Mouse (Mus musculus) hindbrain, embryonic 12.5 days (tissue): ENCODE measurements around the gene Usp17le. TPM values are rescaled to one million over a fixed set of nuclear protein-coding genes. Genes with fewer than 3 reads are reported as not detected.
"Not testable (repeated sequence)": the region's sequence is repeated elsewhere in the genome, so short reads cannot be mapped to it uniquely, and the experiment has no call there.

Experiments
- ATAC-seq: fragments of 200-750 bp; cut with Nextera tagmentation; 2 replicates; pipeline ENCODE4 v1.8.0; 2017; ENCODE audit warnings: moderate TSS enrichment; ENCODE audit not compliant: low FRiP score
- H3K27ac ChIP-seq: fragments of 300-500 bp; sonication (generic); 2 replicates; pipeline ENCODE4 v1.5.1; 2016; ENCODE audit warnings: mild to moderate bottlenecking
- H3K27me3 ChIP-seq: fragments of 300-500 bp; sonication (generic); 2 replicates; pipeline ENCODE4 v1.6.1; 2016; ENCODE audit warnings: mild to moderate bottlenecking
- H3K36me3 ChIP-seq: fragments of 300-500 bp; sonication (generic); 2 replicates; pipeline ENCODE4 v1.6.1; 2016; ENCODE audit warnings: mild to moderate bottlenecking
- H3K4me1 ChIP-seq: fragments of 300-500 bp; sonication (generic); 2 replicates; pipeline ENCODE4 v1.6.1; 2016
- H3K4me2 ChIP-seq: fragments of 300-500 bp; sonication (generic); replicated peaks from 2 replicates; pipeline ENCODE4 v1.6.1; 2016; ENCODE audit warnings: mild to moderate bottlenecking
- H3K4me3 ChIP-seq: fragments of 300-500 bp; sonication (generic); 2 replicates; pipeline ENCODE4 v1.5.1; 2016; ENCODE audit warnings: mild to moderate bottlenecking
- H3K9ac ChIP-seq: fragments of 300-500 bp; sonication (generic); 2 replicates; pipeline ENCODE4 v1.6.1; 2016; ENCODE audit warnings: mild to moderate bottlenecking, moderate library complexity
- H3K9me3 ChIP-seq: fragments of 300-500 bp; sonication (generic); replicated peaks from 2 replicates; pipeline ENCODE4 v1.6.1; 2016; ENCODE audit warnings: mild to moderate bottlenecking
- WGBS: fragments of 180-500 bp; shearing (Covaris S2); methylation state at CpG from one replicate; pipeline ENCODE4 v1.1.7; 2016; 5-methylcytosine and 5-hydroxymethylcytosine counted together
- polyA plus RNA-seq: library from polyadenylated mRNA; unstranded; fragments of >200 nt; fragmentation: Nextera tagmentation; extraction: Ambion mirVana; gene quantifications from 2 replicates; pipeline ENCODE4 v1.2.1, GENCODE M21; 2016

Usp17le gene
- not detected in 2 replicates for polyA plus RNA-seq

- H3K4me3 ChIP-seq, H3K36me3 ChIP-seq, H3K9ac ChIP-seq, H3K27ac ChIP-seq, H3K27me3 ChIP-seq, H3K4me2 ChIP-seq, H3K9me3 ChIP-seq, H3K4me1 ChIP-seq, ATAC-seq: not testable (repeated sequence)
- 68% methylated on average over 2 of the region's 2 CpGs for WGBS
Measured at GRCm38 (mm10) chr7:104777370-104777769, at the start of gene Usp17le. TSS of gene Usp17le (minus strand) at chr7:104777470.

GRCm38 (mm10) chr7:104810335-104810734 lies 33.1 kb upstream of the Usp17le start:
- ATAC-seq, H3K36me3 ChIP-seq: not testable (repeated sequence)
- WGBS: 87% methylated on average over 8 of the region's 8 CpGs

DNA sequence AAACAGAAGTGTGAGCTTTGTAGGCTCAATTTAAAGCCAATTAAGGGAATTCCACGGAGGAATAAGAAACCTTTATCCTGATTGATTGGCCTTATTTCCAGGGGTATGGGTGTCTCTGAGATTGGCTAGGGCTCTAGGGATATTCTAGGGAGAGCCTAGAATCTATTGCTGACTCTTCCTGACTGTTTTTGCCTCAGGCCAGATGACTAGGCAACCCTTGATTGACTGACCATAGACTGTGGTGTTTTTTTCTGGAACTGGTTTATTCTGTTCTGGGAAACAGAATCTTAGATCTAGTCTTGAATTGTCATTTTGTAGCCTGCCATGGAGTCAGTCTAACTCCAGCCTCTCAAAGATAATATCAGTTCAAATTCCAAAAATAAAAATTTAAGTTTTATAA lies 13.5 kb upstream of the Usp17le start:
- WGBS: 64% methylated on average over 1 of the region's 1 CpGs
- Histone ChIP-seq H3K36me3 (no peaks in the 10 kb centered on the region), H3K4me2 (no peak overlapping the region), H3K9me3 (no peaks in the 10 kb centered on the region), H3K27ac (no peak overlapping the region), H3K9ac (no peak overlapping the region), H3K4me1 (no peaks in the 10 kb centered on the region), H3K27me3 (no peaks in the 10 kb centered on the region), H3K4me3 (no peak overlapping the region)
- ATAC-seq: no peak

More at GRCm38 (mm10) chr7:104810335-104810734, 33.1 kb upstream of the Usp17le start:
- not testable (repeated sequence) for H3K27me3 ChIP-seq, H3K9me3 ChIP-seq, H3K4me1 ChIP-seq, H3K27ac ChIP-seq, H3K9ac ChIP-seq, H3K4me2 ChIP-seq, H3K4me3 ChIP-seq

Other genes starting within 250 kb of the Usp17le start
- gene Olfr651, start 227.3 kb downstream of the Usp17le start, polyA plus RNA-seq: not detected in 2 replicates
- not detected in 2 replicates for gene Olfr652, start 216.6 kb downstream of the Usp17le start, polyA plus RNA-seq
- not detected in 2 replicates for gene Olfr653, start 200.2 kb downstream of the Usp17le start, polyA plus RNA-seq
- gene Olfr654, start 190.4 kb downstream of the Usp17le start, polyA plus RNA-seq: not detected in 2 replicates
- not detected in 2 replicates for gene Olfr655, start 175.7 kb downstream of the Usp17le start, polyA plus RNA-seq
- not detected in 2 replicates for gene Olfr656, start 163.5 kb downstream of the Usp17le start, polyA plus RNA-seq
- not detected in 2 replicates for gene Olfr657, start 152.7 kb downstream of the Usp17le start, polyA plus RNA-seq
- not detected in 2 replicates for gene Olfr658, start 130.2 kb downstream of the Usp17le start, polyA plus RNA-seq
- not detected in 2 replicates for gene Olfr659, start 110.7 kb downstream of the Usp17le start, polyA plus RNA-seq
- not detected in 2 replicates for gene Olfr661, start 91.0 kb downstream of the Usp17le start, polyA plus RNA-seq
- gene Usp17lb, start 65.1 kb upstream of the Usp17le start, polyA plus RNA-seq: not detected in 2 replicates
- not detected in 2 replicates for gene Usp17la, start 79.5 kb upstream of the Usp17le start, polyA plus RNA-seq
- not detected in 2 replicates for gene Olfr665, start 100.6 kb upstream of the Usp17le start, polyA plus RNA-seq
- not detected in 2 replicates for gene Olfr666, start 118.5 kb upstream of the Usp17le start, polyA plus RNA-seq
- not detected in 2 replicates for gene Olfr667, start 144.0 kb upstream of the Usp17le start, polyA plus RNA-seq
- not detected in 2 replicates for gene Olfr668, start 150.6 kb upstream of the Usp17le start, polyA plus RNA-seq
- gene Olfr669, start 156.8 kb upstream of the Usp17le start, polyA plus RNA-seq: not detected in 2 replicates
- gene Olfr670, start 185.2 kb upstream of the Usp17le start, polyA plus RNA-seq: not detected in 2 replicates
- not detected in 2 replicates for gene Olfr671, start 201.7 kb upstream of the Usp17le start, polyA plus RNA-seq
- not detected in 2 replicates for gene Olfr672, start 224.6 kb upstream of the Usp17le start, polyA plus RNA-seq